Mouse (Mus musculus) CD4-positive, CD25-positive, alpha-beta regulatory T cell, adult 9 weeks (primary cell): ENCODE measurements around the gene Rtl3. TPM values are rescaled to one million over a fixed set of nuclear protein-coding genes. Genes with fewer than 3 reads are reported as not detected.

ENCODE experiments used
- polyA plus RNA-seq: library from polyadenylated mRNA; unstranded; fragments of 100-300 nt; shearing (Covaris generic); gene quantifications from one replicate; pipeline ENCODE4 v1.2.1, GENCODE M21; 2017

Rtl3 gene
- not detected for polyA plus RNA-seq

DNA sequence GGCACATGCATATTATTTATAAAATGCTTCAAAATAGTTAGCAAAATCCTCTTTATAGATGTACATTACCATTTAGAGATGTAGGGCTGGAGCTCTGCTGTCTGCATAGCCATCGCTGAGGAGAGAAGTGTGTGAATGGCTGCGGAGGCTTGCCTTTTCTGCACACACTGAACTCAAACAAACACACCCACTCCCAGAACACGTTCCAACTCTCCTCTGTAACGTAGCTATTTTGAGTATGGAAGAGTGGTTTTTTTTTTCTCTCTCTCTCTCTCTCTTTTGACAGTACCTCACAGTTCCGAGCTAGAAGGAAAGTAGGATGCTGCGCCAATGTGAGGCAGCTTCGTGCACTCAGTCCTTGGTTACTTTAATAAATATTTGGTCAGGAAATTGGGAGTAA, at the start of gene Rtl3:
TSS of gene Rtl3 (minus strand) at position 236 of the 400 bp plus-strand sequence.

Other genes starting within 250 kb of the Rtl3 start
- gene Cysltr1, start 237.0 kb downstream of the Rtl3 start, polyA plus RNA-seq, result 1.9 TPM
- not detected for gene Lpar4, start 80.0 kb upstream of the Rtl3 start, polyA plus RNA-seq
- 75.4 TPM for gene P2ry10, start 247.8 kb upstream of the Rtl3 start, polyA plus RNA-seq